Mouse (Mus musculus): ENCODE results near the gene Wwc1.
A peak's percentile ranks its signal among the peaks of the same experiment; 100 is the strongest.

Gene Wwc1

DNA sequence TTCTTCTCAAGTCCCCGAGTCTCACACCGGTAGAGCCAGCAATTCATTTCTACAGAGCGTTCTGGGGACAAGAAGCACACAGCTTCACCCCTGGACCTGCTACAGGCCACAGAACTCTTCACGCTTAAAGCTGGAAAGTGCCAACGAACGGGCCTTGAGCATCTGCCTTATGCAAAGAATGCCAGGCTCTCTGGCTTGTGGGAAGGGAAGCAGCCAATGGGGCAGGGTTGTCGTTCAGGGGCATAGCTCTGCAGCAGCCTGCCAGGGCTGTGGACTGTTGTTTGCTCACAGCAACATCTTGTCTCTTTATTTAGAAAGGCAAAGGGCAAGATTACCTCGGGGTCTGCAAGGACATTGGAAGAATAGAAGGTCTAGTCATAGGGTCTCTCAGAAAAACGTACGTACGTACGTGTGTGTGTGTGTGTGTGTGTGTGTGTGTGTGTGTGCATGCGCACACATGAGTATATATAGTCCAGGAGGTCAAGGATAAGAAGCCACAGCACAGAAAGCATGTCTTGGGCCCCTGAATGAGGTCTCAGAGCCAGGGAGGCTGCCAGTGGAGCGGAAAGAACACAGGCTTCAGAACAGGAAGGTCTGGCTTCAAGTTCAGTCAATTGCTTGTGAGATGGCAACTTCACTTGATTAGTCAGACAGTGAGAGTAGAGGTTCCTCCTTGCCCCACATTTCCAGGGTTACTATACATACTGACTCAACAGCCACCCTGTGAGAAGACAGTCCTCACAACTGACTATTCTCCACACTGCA lies 48.0 kb downstream of the Wwc1 start:
- DNase-seq (ENCODE audit: low read depth): no peak

DNA sequence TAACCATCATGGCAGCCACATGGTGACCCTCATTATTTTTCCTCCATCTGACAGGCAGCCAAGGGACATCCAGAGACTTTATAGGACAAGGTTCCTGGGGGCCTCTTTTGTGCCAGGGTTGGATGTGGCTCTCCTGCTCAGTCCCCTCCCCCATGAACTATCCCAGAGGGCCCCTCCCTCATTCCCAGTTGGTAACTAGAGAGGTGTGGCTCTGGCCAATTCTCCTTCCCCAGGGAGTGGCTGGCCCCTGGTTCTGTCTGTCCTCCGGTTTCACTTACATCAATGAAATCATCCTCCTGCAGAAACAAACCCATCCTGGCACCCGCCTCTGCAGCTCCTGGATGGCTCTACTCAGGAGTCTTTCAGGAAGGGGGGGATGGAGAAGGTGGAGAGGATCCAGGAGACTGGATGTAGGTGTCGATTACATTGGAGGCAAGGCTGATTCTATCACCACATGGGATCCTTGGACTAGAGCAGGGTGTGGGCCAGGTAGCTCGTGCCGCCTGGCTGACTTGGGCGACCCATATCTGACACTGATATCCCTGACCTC lies 49.7 kb downstream of the Wwc1 start:
- DNase-seq (ENCODE audit: low read depth): no peak

DNA sequence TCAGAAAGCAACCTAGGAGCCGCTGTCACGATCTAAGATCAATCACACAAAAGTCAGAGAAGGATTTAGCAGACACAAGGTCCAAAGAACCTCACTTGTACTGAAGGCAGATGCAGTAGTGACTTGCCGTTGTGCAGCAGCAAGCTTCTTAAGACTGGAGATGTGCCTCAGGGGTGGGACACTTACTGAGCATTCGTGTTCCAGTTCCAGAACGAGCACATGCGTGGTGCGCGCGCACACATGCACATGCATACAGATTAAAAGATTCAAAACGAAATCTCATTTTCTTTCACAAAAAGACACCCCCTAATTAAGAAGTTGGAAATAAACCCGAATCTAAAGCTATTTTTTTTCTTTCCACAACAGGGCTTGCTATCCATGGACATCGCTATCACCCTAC lies 51.9 kb downstream of the Wwc1 start:
- no peak for DNase-seq (ENCODE audit: low read depth)

DNA sequence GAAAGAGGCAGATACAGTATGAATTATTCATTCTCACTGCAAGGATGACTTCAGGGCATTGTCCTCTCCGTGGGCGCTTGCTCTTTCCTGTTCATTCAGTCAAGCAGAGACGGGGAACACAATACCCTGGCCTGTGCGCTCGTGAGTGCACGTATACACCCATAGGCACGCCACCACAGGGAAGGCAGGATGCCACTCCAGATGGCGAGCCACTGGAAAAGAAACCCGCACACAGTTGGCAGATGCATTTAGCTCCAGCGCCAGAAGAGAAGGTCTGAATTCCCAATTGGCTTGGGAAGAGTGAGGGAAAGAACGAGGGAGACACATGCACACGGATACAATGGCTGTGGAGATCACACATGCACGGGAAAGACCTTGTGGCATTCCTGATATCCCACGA lies 53.0 kb downstream of the Wwc1 start:
- no peak for DNase-seq (ENCODE audit: low read depth)

DNA sequence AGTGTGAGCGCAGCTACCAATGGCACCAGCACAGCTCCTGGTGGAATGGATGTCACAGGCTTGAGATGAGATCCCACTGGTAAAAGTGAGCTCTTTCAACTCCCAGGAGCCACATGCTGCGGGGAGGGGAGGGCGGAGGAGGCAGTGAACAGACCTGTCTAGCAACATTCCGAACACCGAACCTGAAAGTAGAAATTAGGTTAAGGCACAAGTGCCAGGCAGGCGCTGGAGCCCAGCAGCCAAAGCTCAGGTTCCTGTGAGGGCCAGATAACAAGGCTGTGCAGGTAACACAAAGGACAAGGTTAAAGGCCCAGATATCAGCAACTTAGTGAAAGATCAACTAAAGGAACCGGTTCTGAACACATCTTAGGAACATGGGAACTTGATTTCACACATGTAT lies 54.7 kb downstream of the Wwc1 start:
- no peak for DNase-seq (ENCODE audit: low read depth)

DNA sequence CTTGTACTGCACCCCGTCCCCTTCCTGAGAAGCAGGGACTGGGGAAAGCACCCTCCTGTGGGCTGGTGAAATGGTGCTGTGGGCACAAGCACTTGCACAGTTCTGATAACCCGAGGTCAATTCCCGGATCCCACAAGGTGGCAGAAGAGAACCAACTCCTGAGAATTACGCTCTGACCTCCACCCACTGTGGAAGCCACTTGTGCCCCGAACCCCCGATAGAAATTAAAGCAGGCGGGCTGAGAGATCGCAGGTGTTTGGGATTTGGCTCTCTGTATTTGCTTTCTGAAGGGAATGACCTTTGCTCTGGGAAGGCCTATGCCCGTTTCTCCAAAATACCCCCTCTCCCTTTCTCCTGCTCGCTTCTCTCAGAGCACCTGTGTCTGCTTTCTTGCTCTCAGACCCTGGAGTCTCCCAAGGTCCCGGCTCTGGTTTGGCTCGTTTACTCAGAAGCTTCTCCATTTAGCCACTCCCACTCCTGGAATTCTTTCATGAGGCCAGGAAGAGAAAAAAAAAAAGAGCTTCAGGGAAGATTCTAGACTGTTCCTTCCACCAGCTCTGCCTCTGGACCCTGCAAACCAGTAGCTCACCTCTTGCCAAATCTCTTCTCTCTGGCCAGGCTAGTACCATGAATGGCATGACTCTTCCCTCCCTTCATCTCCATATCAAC lies 58.0 kb downstream of the Wwc1 start:
- DNase-seq (ENCODE audit: low read depth): no peak

DNA sequence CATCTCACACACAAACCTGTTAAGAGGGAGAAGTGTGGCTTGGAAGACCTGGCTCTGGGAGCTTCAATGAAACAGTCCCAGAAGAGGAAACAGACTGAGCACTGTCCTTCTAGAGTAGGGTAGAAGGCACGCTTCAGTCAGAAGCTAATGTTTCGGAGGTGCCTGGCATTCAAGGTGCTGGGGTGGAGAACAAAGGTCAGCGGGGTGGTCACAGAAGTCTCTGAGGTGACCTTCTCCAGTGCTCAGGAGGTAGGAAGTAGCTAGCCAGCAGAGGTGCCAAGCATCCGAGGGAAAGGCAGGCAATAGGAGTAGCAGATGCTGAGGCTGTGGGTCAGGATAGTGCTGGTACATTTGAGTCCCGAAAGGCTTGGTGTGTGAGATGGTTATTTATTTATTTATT lies 59.6 kb downstream of the Wwc1 start:
- DNase-seq (ENCODE audit: low read depth): no peak

DNA sequence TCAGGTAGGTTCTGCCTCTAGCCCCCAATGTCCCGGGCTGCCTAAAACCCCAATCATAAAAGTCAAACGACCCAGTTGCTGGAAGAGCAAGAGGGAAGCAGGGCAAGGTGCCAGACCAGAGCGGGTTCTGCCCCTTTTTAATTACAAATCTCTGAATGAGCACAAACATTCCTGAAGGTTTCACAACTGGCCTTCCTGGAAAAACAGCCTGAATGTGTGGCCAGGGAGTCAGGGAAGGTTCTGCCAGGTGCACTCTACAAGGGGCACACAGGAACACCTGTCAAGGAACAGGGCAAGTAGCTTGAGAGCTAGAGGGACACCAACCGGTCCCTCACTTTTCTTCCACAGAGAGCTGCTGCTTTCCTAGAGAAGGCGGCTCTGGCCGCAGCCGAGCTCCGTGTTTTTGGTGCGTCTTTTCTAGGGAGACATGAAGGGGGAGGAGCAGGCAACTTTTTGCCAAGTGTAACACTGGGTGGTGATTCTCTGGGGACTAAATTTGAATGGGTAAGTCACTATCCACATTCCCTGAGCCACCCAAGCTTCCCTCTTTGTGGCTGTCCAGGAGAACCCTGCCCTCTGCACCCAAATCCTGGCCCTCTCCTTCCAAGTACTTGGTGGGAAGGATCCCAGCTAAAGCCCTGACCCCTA lies 60.3 kb downstream of the Wwc1 start:
- no peak for DNase-seq (ENCODE audit: low read depth)

DNA sequence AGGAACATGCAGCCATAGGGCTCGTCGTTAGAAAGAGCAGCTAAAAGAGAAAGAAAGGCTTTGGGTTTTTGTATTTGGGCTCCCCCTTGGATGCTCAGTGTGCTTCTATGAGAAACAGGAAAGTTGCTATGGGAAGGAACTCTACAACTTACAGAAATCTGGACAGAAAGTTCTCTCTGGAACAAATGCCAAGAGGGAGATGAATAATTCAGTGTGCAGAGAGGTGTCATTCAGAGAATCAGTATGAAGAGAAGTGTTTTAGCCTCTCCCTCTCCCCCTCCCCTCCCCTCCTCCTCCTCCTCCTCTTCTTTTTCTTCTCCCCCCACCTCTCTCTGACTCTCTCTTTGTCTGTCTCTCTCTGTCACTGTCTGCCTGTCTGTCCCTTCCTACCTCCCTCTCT lies 60.9 kb downstream of the Wwc1 start:
- no peak for DNase-seq (ENCODE audit: low read depth)

DNA sequence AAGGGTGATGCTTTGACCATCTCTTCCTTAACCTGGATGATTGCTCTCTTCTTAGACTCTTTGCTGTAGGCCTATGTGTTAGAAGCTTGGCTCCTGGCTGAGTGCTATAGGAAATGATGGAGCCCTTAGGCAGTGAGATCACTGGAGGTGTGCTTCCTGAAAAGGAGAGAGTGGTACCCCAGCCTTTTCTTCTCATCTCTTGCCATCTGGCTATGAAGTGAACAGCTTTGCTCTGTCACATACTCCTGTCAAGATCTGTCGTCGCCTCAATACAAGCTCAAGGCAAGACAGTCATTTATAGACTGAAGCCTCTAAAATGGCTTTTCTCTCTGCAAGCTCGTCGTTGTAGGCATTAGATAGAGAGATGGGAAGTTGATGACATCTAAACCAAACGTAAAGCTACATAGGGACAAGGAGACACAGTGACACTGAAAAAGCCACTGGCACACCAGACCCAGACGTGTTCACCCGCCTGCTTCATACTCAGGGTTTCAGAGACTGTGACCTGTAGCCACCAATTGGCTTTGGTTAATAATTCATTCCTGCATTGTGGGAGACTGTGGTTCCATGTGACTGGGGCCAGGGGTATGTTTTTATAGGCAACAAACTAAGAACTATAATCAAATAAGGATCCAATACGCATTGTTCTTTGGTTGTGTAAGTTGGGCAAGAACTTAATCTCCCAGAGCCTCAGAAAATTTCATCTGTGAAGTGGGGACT lies 63.7 kb downstream of the Wwc1 start:
- no peak for DNase-seq (ENCODE audit: low read depth)

DNA sequence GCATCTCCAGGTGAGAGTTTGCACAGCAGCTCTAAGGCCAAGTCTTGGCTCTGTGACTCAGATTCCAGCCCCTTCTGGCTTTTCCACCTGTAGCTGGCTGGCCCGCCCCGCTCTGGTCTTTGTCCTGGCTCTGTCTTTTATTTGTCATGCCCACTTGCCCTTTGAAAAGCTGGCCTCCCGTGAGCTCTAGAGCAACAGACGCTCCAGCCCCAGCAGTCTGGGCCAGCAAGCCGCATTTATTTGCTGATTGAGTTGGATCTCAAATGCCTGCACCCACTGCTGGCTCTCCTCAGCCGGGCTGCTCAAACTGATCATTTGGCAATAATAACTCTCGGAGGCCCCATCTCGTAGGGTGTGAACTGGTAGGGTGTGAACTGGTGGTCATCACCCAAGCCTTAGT lies 64.8 kb downstream of the Wwc1 start:
- DNase-seq (ENCODE audit: low read depth): no peak

DNA sequence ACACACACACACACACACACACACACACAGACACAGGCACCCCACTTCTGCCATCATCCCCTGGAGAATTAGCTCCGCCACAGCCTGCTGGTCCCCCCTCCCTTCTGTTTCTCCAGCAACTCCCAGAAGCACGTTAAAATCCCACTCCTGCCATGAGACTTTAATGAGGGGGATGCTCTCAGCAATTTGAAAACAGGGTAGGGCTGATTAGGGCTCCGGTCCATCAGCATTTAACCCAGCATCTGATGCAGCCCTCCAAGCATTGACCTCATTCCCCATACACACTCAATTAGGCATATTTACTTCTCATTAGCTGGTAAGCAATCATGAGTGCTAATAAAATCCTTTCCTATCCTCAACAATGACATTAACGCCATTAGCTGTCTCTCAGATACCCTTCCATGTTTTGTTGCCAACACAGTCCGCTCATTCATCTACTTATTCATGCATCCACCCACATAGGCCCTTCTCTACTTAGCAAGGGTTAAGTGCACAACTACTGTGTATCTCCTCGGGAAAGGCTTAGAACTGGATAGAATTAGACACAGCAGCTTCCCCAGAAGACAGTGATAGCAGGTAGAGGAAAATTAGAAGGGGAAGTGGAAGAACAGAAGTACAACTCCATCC lies 66.8 kb downstream of the Wwc1 start:
- DNase-seq (ENCODE audit: low read depth): no peak

DNA sequence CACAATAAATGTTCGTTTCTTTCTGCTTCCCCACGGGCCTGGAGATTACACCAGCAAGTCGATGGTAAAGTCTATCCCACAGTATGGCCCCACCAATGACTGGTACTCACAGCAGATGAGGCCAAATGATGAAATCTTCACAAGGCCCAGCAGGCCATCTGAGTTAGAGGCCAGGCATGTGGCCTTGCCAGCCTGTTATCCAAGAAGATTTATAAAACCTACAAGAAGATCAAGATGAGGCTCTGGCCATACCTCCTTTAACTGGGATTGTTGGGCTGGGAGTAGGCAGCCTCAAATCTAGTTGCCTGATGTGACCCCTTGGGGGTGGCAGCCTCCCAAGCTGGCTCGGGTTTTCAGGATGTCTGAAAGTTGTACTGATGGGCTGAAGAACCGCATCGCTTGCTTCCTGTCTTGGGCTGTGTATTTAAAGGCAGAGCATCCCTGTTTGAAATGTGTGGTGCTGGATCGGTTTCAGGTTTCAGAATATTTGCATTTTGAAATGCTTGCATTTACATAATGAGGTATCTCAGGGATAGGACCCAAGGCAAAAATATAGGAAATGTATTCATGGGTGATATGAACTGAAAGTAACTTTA lies 75.3 kb downstream of the Wwc1 start:
- no peak for DNase-seq (ENCODE audit: low read depth)

DNA sequence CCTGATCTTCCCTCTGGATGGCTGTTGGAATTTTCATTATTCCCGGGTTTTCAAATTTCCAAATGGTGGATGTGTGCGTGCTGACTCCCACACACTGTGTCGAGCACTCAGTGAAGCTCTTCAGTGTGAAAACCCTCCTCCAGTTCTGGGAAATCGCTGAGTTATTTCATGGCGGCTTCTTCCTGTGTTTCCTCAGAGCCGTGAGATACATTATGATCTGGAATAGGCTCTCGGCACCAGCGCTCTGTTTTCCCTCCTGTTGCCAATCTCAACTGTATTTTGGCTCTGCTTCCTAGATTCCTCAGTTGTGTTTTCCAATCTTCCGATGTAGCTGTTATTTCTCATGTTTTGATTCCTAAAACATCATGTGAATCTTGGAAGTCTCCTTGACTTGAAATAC lies 77.2 kb downstream of the Wwc1 start:
- peak; percentile 27 for DNase-seq (ENCODE audit: low read depth)

DNA sequence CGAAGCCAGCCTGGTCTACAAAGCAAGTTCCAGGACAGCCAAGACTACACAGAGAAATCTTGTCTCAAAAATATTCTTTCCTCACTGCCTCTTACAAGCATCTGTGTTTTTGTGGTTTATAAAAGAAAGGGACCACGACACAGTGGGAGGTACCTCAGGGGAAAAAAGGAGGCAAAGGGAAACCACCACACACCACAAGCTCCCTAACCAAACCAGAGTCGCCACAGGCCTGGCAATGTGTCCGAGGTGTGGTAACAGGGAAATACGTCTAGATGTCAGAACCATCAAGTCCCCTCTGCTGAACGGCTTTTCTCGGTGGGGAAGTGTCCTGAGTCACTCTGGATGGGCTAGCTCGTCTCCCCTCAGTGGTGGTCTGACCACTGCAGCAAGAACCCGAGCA lies 80.4 kb downstream of the Wwc1 start:
- no peak for DNase-seq (ENCODE audit: low read depth)

DNA sequence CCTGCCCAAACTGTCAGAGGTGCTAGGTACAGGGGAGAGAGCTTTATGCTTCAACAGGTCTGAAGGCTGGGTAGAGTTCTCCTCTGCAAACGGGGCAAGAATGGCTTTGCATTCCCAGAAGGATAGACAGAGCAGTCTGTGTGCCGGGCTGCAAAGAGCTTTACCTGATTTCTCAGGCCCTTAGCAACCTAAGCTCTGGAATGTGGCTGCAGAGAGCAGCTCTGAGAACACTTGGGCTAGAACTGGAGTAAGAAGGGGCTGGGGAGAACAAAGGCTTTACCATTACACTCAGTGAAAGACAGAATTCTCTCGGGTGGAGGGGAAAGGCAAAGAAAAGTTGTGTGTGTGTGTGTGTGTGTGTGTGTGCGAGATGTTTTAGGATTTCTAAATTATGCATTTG lies 86.9 kb downstream of the Wwc1 start:
- no peak for DNase-seq (ENCODE audit: low read depth)

DNA sequence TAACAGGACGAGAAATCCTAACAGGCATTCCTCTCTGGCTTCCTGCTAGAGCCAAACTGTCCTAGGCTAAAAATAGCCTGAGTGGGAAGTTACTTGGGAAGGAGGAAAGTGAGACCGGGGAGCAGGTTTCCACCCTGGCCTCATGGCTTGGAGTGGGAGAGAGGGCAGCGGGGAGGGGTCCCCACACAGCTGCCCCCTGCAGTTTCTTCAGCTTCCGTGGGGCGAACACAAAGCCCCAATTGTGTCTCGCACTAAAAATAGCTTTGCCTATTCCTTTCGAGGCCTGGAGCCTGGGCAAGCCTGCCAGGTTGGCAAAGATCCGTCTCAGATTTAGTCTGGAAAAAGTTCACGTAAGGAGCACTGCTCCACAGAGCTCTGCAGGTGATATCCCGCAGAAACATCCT lies 87.3 kb downstream of the Wwc1 start:
- peak; percentile 65 for DNase-seq (ENCODE audit: low read depth)

DNA sequence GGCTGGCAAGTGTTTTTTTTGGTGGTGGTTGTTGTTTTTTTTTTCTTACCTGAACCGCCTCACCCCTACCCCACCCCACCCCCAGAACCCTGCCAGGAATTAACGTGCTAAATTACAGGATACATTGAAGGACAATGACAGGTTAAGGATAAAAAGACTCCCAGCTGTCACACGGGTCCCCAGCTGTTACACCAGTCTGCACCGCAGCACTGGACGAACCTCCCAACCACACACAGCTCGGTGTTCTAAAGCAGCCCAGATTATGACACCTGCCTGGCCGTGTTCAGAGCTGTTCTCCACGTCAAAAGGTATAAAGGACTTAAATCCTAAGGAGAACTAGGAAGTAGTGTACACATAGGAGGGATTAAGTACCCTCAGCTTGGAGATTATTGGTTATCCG lies 88.0 kb downstream of the Wwc1 start:
- DNase-seq (ENCODE audit: low read depth): no peak

DNA sequence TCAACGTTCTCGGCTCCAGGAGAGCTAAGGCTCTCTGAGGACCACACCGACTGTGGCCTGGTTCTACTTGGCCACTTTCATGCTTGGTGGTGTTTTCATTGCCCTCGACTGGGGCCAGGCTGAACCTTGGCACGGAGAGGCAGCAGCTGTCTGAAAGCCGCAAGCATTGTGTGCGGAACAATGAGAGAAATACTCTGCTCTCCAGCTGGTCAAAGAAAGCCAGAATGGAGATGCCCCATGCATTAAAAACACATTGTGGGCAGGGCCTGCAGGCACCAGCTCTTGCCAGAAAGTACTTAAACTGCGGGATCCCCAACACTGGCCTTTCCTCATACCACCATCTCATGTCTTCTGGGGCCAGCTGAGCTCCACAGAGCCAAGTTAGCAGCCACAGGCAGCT lies 91.5 kb downstream of the Wwc1 start:
- no peak for DNase-seq (ENCODE audit: low read depth)

DNA sequence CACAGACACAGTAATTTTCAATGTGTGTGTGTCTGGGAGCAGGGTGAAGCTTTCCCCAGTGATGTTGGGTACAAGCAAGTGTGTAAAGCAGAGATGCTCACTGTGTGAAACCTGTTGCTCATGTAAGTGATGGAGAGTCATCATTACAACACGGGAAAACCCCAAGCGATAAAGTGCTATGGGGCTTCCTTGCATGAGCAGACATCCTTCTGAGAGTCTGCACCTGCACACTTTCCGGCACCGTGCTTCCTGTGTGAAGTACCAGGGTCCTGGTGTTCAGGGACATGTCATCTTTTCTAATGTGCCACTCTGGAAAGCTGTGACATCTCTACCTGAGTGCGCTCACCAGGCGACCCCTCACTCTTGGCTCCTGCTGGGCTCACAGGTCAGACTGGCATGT lies 97.5 kb downstream of the Wwc1 start:
- DNase-seq (ENCODE audit: low read depth): no peak

DNA sequence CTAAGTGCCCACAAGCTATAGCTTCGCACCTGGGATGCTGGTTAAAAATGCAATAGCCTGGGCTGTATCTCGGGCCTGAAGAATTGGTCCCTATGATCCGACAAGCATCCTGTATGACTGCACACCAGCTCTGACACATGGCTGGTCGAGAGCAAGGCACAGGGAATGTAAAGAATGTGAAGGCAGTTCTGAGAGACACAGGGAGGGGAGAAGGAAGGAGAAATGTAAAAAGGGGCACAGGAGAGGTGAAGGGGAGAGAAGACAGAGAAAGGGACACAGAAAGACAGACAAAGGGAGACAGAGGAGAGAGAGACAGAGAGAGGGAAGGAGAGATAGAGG lies 101.8 kb downstream of the Wwc1 start:
- DNase-seq (ENCODE audit: low read depth): no peak

Measured in fibroblast of lung, adult 2 months (primary cell).